Mouse (Mus musculus) forebrain, embryonic 16.5 days (tissue): ENCODE results near the gene Clca3b. TPM values are rescaled to one million over a fixed set of nuclear protein-coding genes. Genes with fewer than 3 reads are reported as not detected.
"Not testable (repeated sequence)": the region's sequence is repeated elsewhere in the genome, so short reads cannot be mapped to it uniquely, and the experiment has no call there.

Experiments used
- ATAC-seq: fragments of 200-750 bp; cut with Nextera tagmentation; 2 replicates; pipeline ENCODE4 v1.8.0; 2017; ENCODE audit warnings: mild to moderate bottlenecking, moderate library complexity
- H3K27ac ChIP-seq: fragments of 300-500 bp; sonication (generic); 2 replicates; pipeline ENCODE4 v1.5.1; 2014; ENCODE audit warnings: low read length, control low read depth
- H3K27me3 ChIP-seq: fragments of 300-500 bp; sonication (generic); replicated peaks from 2 replicates; pipeline ENCODE4 v1.6.1; 2014; ENCODE audit warnings: low read length; ENCODE audit not compliant: control insufficient read depth, insufficient read depth
- H3K36me3 ChIP-seq: fragments of 300-500 bp; sonication (generic); 2 replicates; pipeline ENCODE4 v1.6.1; 2014; ENCODE audit not compliant: control insufficient read depth, insufficient read depth
- H3K4me1 ChIP-seq: fragments of 300-500 bp; sonication (generic); replicated peaks from 2 replicates; pipeline ENCODE4 v1.6.1; 2014; ENCODE audit warnings: low read length; ENCODE audit not compliant: control insufficient read depth, insufficient read depth
- H3K4me2 ChIP-seq: fragments of 300-500 bp; sonication (generic); 2 replicates; pipeline ENCODE4 v1.6.1; 2014; ENCODE audit warnings: mild to moderate bottlenecking, low read length, control low read depth
- H3K4me3 ChIP-seq: fragments of 300-500 bp; sonication (generic); replicated peaks from 2 replicates; pipeline ENCODE4 v1.5.1; 2014; ENCODE audit warnings: mild to moderate bottlenecking, low read length, control low read depth
- H3K9ac ChIP-seq: fragments of 300-500 bp; sonication (generic); replicated peaks from 2 replicates; pipeline ENCODE4 v1.6.1; 2014; ENCODE audit warnings: low read depth, low read length, control low read depth
- H3K9me3 ChIP-seq: fragments of 300-500 bp; sonication (generic); 2 replicates; pipeline ENCODE4 v1.6.1; 2016; ENCODE audit warnings: low read length; ENCODE audit not compliant: control insufficient read depth
- WGBS: fragments of 180-500 bp; shearing (Covaris S2); extraction: QIAGEN DNeasy Blood & Tissue Kit; methylation state at CpG from one replicate; pipeline ENCODE4 v1.1.7; 2014; 5-methylcytosine and 5-hydroxymethylcytosine counted together
- polyA plus RNA-seq: library from polyadenylated mRNA; unstranded; fragments of >200 nt; fragmentation: Nextera tagmentation; extraction: Ambion mirVana; gene quantifications from 2 replicates; pipeline ENCODE4 v1.2.1, GENCODE M21; 2015

The Clca3b gene
- not detected in 2 replicates for polyA plus RNA-seq

GRCm38 (mm10) chr3:144849014-144849556, at the start of gene Clca3b:
Clca3b (minus strand) TSS chr3:144849357.
- not testable (repeated sequence) for H3K36me3 ChIP-seq, H3K27ac ChIP-seq, H3K4me2 ChIP-seq, H3K4me1 ChIP-seq, H3K9me3 ChIP-seq, H3K9ac ChIP-seq, H3K27me3 ChIP-seq, H3K4me3 ChIP-seq, ATAC-seq
- 89% methylated on average over 9 of the region's 9 CpGs for WGBS

GRCm38 (mm10) chr3:144897042-144897678, 48.0 kb upstream of the Clca3b start:
- no peak overlapping the region for H3K27ac ChIP-seq
- no peak overlapping the region for H3K4me3 ChIP-seq
- 87% methylated on average over 2 of the region's 2 CpGs for WGBS
- H3K4me2 ChIP-seq, result no peak overlapping the region
- H3K9me3 ChIP-seq, result no peaks in the 10 kb centered on the region
- no peaks in the 10 kb centered on the region for H3K4me1 ChIP-seq
- H3K9ac ChIP-seq, result no peak overlapping the region
- H3K36me3 ChIP-seq, result no peaks in the 10 kb centered on the region
- no peaks in the 10 kb centered on the region for H3K27me3 ChIP-seq
- no peak for ATAC-seq

DNA sequence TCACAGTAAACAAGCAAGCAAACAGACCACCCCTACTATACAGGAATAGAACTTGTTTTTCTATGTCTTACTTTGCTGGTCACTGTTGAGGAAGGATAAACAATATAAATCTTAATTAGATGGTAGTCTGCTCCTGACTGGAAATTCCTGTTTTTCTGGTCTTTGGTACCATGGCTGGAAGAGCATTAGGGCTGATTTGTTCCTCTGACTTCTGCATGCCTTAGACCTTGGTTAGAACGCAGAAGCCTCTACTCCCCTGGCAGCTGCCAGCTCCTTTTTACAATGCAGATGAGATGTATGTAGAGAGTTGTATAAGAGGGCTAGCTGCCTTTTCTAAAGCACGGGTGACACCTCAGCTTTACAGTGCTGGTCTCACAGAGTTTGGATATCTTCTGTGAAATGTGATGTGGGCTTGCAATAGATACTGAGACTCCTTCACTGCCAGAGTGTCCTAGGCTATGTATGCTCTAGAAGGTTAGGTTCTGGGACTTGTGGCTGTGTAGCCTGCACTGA, 41.1 kb upstream of the Clca3b start:
- WGBS, result 60% methylated on average over 2 of the region's 2 CpGs
- Histone ChIP-seq H3K27ac (no peak overlapping the region), H3K9ac (no peak overlapping the region), H3K36me3 (no peaks in the 10 kb centered on the region), H3K4me1 (no peaks in the 10 kb centered on the region), H3K9me3 (no peaks in the 10 kb centered on the region), H3K27me3 (no peaks in the 10 kb centered on the region), H3K4me2 (no peak overlapping the region), H3K4me3 (no peak overlapping the region)
- ATAC-seq, result no peak

GRCm38 (mm10) chr3:144886957-144887356, 37.8 kb upstream of the Clca3b start:
- H3K4me3 ChIP-seq, result no peak overlapping the region
- ATAC-seq, result no peak
- H3K36me3 ChIP-seq, result no peaks in the 10 kb centered on the region
- no peaks in the 10 kb centered on the region for H3K4me1 ChIP-seq
- no peak overlapping the region for H3K27ac ChIP-seq
- H3K9me3 ChIP-seq, result no peaks in the 10 kb centered on the region
- no peaks in the 10 kb centered on the region for H3K27me3 ChIP-seq
- H3K4me2 ChIP-seq, result no peak overlapping the region
- H3K9ac ChIP-seq, result no peak overlapping the region

GRCm38 (mm10) chr3:144872012-144872411, 22.9 kb upstream of the Clca3b start:
- not testable (repeated sequence) for H3K9me3 ChIP-seq, H3K4me2 ChIP-seq, H3K9ac ChIP-seq, ATAC-seq, H3K4me3 ChIP-seq, H3K36me3 ChIP-seq, H3K4me1 ChIP-seq, H3K27ac ChIP-seq, H3K27me3 ChIP-seq
- 45% methylated on average over 4 of the region's 4 CpGs for WGBS

GRCm38 (mm10) chr3:144849584-144849983, 427 bp upstream of the Clca3b start:
- Histone ChIP-seq H3K4me3 (no peak overlapping the region), H3K4me1 (no peaks in the 10 kb centered on the region), H3K27ac (no peak overlapping the region), H3K36me3 (no peaks in the 10 kb centered on the region), H3K9me3 (no peaks in the 10 kb centered on the region), H3K9ac (no peak overlapping the region), H3K4me2 (no peak overlapping the region), H3K27me3 (no peaks in the 10 kb centered on the region)
- 85% methylated on average over 4 of the region's 4 CpGs for WGBS
- no peak for ATAC-seq

- no peaks in the 10 kb centered on the region for H3K9me3 ChIP-seq
- H3K27ac ChIP-seq, result no peak overlapping the region
- no peak for ATAC-seq
- no peak overlapping the region for H3K4me3 ChIP-seq
- WGBS, result 71% methylated on average over 6 of the region's 6 CpGs
- no peak overlapping the region for H3K9ac ChIP-seq
- H3K27me3 ChIP-seq, result no peaks in the 10 kb centered on the region
- no peaks in the 10 kb centered on the region for H3K4me1 ChIP-seq
- H3K36me3 ChIP-seq, result no peaks in the 10 kb centered on the region
- no peak overlapping the region for H3K4me2 ChIP-seq
Observed at GRCm38 (mm10) chr3:144827257-144827656, 21.9 kb downstream of the Clca3b start.

DNA sequence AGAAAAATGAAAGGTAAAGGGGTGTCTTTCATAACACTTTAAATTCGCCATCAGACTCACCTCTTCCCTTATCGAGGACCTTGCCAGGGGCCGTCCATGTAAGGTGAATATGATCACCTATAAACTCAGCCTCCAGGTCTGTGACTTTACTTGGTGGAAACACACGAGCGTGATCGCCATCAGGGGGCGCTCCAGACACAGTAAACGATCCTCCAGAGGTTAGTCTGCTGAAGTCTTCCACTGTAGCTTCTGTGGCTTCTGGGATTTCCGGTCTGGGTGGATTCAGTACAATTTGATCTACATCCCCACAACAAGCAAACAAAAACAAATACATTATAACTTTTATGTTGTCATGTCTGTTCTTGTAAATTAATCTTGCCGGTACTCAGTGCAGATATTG, 24.0 kb downstream of the Clca3b start:
- no peaks in the 10 kb centered on the region for H3K4me1 ChIP-seq
- no peak overlapping the region for H3K4me2 ChIP-seq
- WGBS, result 17% methylated on average over 10 of the region's 10 CpGs
- peak; percentile 85 for ATAC-seq
- no peak overlapping the region for H3K9ac ChIP-seq
- H3K36me3 ChIP-seq, result no peaks in the 10 kb centered on the region
- no peaks in the 10 kb centered on the region for H3K9me3 ChIP-seq
- H3K4me3 ChIP-seq, result no peak overlapping the region
- no peaks in the 10 kb centered on the region for H3K27me3 ChIP-seq
- H3K27ac ChIP-seq, result no peak overlapping the region

DNA sequence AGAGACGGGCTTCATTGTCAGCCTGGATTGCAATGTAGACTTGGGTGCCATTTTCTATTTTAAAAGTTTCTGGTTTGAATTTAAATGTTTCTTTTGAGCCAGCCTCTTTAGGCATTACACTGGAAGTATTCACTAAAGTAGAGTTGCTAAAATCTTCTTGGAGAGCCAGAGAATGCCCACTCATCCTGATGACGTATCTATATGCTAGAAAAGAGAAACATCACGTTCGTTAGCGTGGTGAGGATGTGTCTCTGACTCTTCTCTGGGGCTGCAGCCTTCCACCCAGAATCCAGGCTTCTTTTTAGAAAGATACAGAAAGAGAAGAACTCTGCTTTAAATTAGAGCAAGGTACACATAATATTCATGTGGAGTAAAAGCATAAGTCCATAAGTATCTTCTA, 25.8 kb downstream of the Clca3b start:
- no peaks in the 10 kb centered on the region for H3K36me3 ChIP-seq
- H3K9me3 ChIP-seq, result no peaks in the 10 kb centered on the region
- no peak overlapping the region for H3K27ac ChIP-seq
- H3K4me2 ChIP-seq, result no peak overlapping the region
- ATAC-seq, result no peak
- 65% methylated on average over 5 of the region's 5 CpGs for WGBS
- no peaks in the 10 kb centered on the region for H3K27me3 ChIP-seq
- H3K4me1 ChIP-seq, result no peaks in the 10 kb centered on the region
- H3K9ac ChIP-seq, result no peak overlapping the region
- no peak overlapping the region for H3K4me3 ChIP-seq
